Mouse (Mus musculus) forebrain, embryonic 11.5 days (tissue): ENCODE results near the gene Parvg. TPM values are rescaled to one million over a fixed set of nuclear protein-coding genes. Genes with fewer than 3 reads are reported as not detected.
"Not testable (repeated sequence)": the region's sequence is repeated elsewhere in the genome, so short reads cannot be mapped to it uniquely, and the experiment has no call there.

ENCODE experiments used
- ATAC-seq: fragments of 200-750 bp; cut with Nextera tagmentation; replicated peaks from 2 replicates; pipeline ENCODE4 v1.8.0; 2017; ENCODE audit warnings: moderate TSS enrichment; ENCODE audit not compliant: low FRiP score
- DNase-seq: peaks from one replicate; pipeline ENCODE4 v3.0.0-alpha.2; 2017; ENCODE audit warnings: low spot score
- H3K27ac ChIP-seq: fragments of 300-500 bp; sonication (generic); 2 replicates; pipeline ENCODE4 v1.5.1; 2014; ENCODE audit warnings: low read depth, low read length
- H3K27me3 ChIP-seq: fragments of 300-500 bp; sonication (generic); 2 replicates; pipeline ENCODE4 v1.6.1; 2014; ENCODE audit warnings: mild to moderate bottlenecking, low read length, mixed read lengths; ENCODE audit not compliant: control insufficient read depth, insufficient read depth
- H3K36me3 ChIP-seq: fragments of 300-500 bp; sonication (generic); 2 replicates; pipeline ENCODE4 v1.6.1; 2014; ENCODE audit warnings: mild to moderate bottlenecking, low read length, moderate library complexity, mixed read lengths; ENCODE audit not compliant: control insufficient read depth, insufficient read depth
- H3K4me1 ChIP-seq: fragments of 300-500 bp; sonication (generic); replicated peaks from 2 replicates; pipeline ENCODE4 v1.6.1; 2014; ENCODE audit warnings: low read length, mixed read lengths; ENCODE audit not compliant: control insufficient read depth, insufficient read depth
- H3K4me2 ChIP-seq: fragments of 300-500 bp; sonication (generic); 2 replicates; pipeline ENCODE4 v1.6.1; 2014; ENCODE audit warnings: low read depth, mild to moderate bottlenecking, low read length, moderate library complexity, mixed read lengths; ENCODE audit not compliant: severe bottlenecking
- H3K4me3 ChIP-seq: fragments of 300-500 bp; sonication (generic); 2 replicates; pipeline ENCODE4 v1.5.1; 2014; ENCODE audit warnings: low read depth, low read length
- H3K9ac ChIP-seq: fragments of 300-500 bp; sonication (generic); 2 replicates; pipeline ENCODE4 v1.6.1; 2014; ENCODE audit warnings: low read length
- H3K9me3 ChIP-seq: fragments of 300-500 bp; sonication (generic); 2 replicates; pipeline ENCODE4 v1.6.1; 2016; ENCODE audit warnings: low read length, mixed read lengths; ENCODE audit not compliant: control insufficient read depth
- WGBS: fragments of 180-500 bp; shearing (Covaris S2); extraction: QIAGEN DNeasy Blood & Tissue Kit; methylation state at CpG from one replicate; pipeline ENCODE4 v1.1.7; 2014; 5-methylcytosine and 5-hydroxymethylcytosine counted together
- polyA plus RNA-seq: library from polyadenylated mRNA; unstranded; fragments of >200 nt; fragmentation: Nextera tagmentation; extraction: Ambion mirVana; gene quantifications from 2 replicates; pipeline ENCODE4 v1.2.1, GENCODE M21; 2014

The Parvg gene
- polyA plus RNA-seq, 1 experiment from 2014 or later = 0.35 TPM

GRCm38 (mm10) chr15:84285453-84285852, 38.4 kb upstream of the Parvg start:
- no peaks in the 10 kb centered on the region for H3K27me3 ChIP-seq
- H3K9me3 ChIP-seq = no peaks in the 10 kb centered on the region
- DNase-seq (no peak), ATAC-seq (no peak)
- 81% methylated on average over 7 of the region's 7 CpGs for WGBS
- H3K4me1 ChIP-seq = no peaks in the 10 kb centered on the region
- no peak overlapping the region for H3K27ac ChIP-seq
- H3K9ac ChIP-seq = no peak overlapping the region
- H3K4me2 ChIP-seq = no peak overlapping the region
- H3K4me3 ChIP-seq = no peak overlapping the region
- H3K36me3 ChIP-seq = no peaks in the 10 kb centered on the region

- H3K9me3 ChIP-seq, ATAC-seq, H3K27me3 ChIP-seq, H3K4me3 ChIP-seq, H3K4me2 ChIP-seq, H3K27ac ChIP-seq, DNase-seq, H3K9ac ChIP-seq, H3K4me1 ChIP-seq, H3K36me3 ChIP-seq: not testable (repeated sequence)
- 79% methylated on average over 1 of the region's 1 CpGs for WGBS
These were observed 34.9 kb upstream of the Parvg start for GRCm38 (mm10) chr15:84288953-84289352.

- 91% methylated on average over 5 of the region's 5 CpGs for WGBS
- DNase-seq (no peak), ATAC-seq (no peak)
- Histone ChIP-seq H3K9ac (no peak overlapping the region), H3K4me2 (no peak overlapping the region), H3K27me3 (no peaks in the 10 kb centered on the region), H3K4me1 (no peaks in the 10 kb centered on the region), H3K27ac (no peak overlapping the region), H3K36me3 (no peaks in the 10 kb centered on the region), H3K4me3 (no peak overlapping the region), H3K9me3 (no peaks in the 10 kb centered on the region)
These were observed 32.7 kb upstream of the Parvg start for GRCm38 (mm10) chr15:84291097-84291496.

- 70% methylated on average over 12 of the region's 12 CpGs for WGBS
- H3K36me3 ChIP-seq = no peaks in the 10 kb centered on the region
- H3K4me3 ChIP-seq = no peak overlapping the region
- no peak overlapping the region for H3K9ac ChIP-seq
- no peak overlapping the region for H3K4me2 ChIP-seq
- H3K27me3 ChIP-seq = no peaks in the 10 kb centered on the region
- H3K27ac ChIP-seq = no peak overlapping the region
- DNase-seq (no peak), ATAC-seq (no peak)
- H3K4me1 ChIP-seq = peaks cover 2% of the 10 kb centered on the region; the same call in 1 of the 2 replicates
- H3K9me3 ChIP-seq = no peaks in the 10 kb centered on the region
These were observed 30.2 kb upstream of the Parvg start for GRCm38 (mm10) chr15:84293590-84293989.

- H3K9ac ChIP-seq = no peak overlapping the region
- H3K4me2 ChIP-seq = no peak overlapping the region
- H3K9me3 ChIP-seq = no peaks in the 10 kb centered on the region
- H3K27me3 ChIP-seq = no peaks in the 10 kb centered on the region
- H3K4me1 ChIP-seq = peaks cover 9% of the 10 kb centered on the region; the same call in 1 of the 2 replicates
- WGBS = 76% methylated on average over 8 of the region's 9 CpGs
- H3K27ac ChIP-seq = no peak overlapping the region
- no peaks in the 10 kb centered on the region for H3K36me3 ChIP-seq
- DNase-seq = no peak
- H3K4me3 ChIP-seq = no peak overlapping the region
- ATAC-seq = no peak
These were observed 29.4 kb upstream of the Parvg start for GRCm38 (mm10) chr15:84294391-84294790.

GRCm38 (mm10) chr15:84295225-84295624, 28.6 kb upstream of the Parvg start:
- Histone ChIP-seq H3K4me1 (peaks cover 18% of the 10 kb centered on the region), H3K27ac (no peak overlapping the region)
- 86% methylated on average over 10 of the region's 10 CpGs for WGBS

GRCm38 (mm10) chr15:84297454-84297853, 26.4 kb upstream of the Parvg start:
- no peak overlapping the region for H3K4me3 ChIP-seq
- no peak overlapping the region for H3K4me2 ChIP-seq
- no peaks in the 10 kb centered on the region for H3K27me3 ChIP-seq
- ATAC-seq (no peak), DNase-seq (no peak)
- WGBS = 74% methylated on average over 8 of the region's 8 CpGs
- H3K36me3 ChIP-seq = no peaks in the 10 kb centered on the region
- H3K4me1 ChIP-seq = peaks cover 40% of the 10 kb centered on the region
- H3K9ac ChIP-seq = no peak overlapping the region
- no peak overlapping the region for H3K27ac ChIP-seq
- H3K9me3 ChIP-seq = no peaks in the 10 kb centered on the region

More at GRCm38 (mm10) chr15:84295225-84295624, 28.6 kb upstream of the Parvg start:
- no peaks in the 10 kb centered on the region for H3K9me3 ChIP-seq
- H3K27me3 ChIP-seq = no peaks in the 10 kb centered on the region
- H3K9ac ChIP-seq = no peak overlapping the region
- no peak overlapping the region for H3K4me2 ChIP-seq
- no peaks in the 10 kb centered on the region for H3K36me3 ChIP-seq
- DNase-seq = no peak
- ATAC-seq = no peak
- no peak overlapping the region for H3K4me3 ChIP-seq

- peak overlapping the region; percentile 52; the same call in 1 of the 2 replicates for H3K27ac ChIP-seq
- H3K4me1 ChIP-seq = peaks cover 49% of the 10 kb centered on the region
- H3K4me3 ChIP-seq = no peak overlapping the region
- H3K36me3 ChIP-seq = no peaks in the 10 kb centered on the region
- H3K9me3 ChIP-seq = no peaks in the 10 kb centered on the region
- no peak overlapping the region for H3K4me2 ChIP-seq
- DNase-seq (peak; percentile 73), ATAC-seq (no peak)
- 34% methylated on average over 13 of the region's 13 CpGs for WGBS
- H3K9ac ChIP-seq = no peak overlapping the region
- no peaks in the 10 kb centered on the region for H3K27me3 ChIP-seq
These were observed 24.9 kb upstream of the Parvg start for GRCm38 (mm10) chr15:84298804-84299370.

GRCm38 (mm10) chr15:84299662-84300333, 24.0 kb upstream of the Parvg start:
- Histone ChIP-seq H3K27me3 (no peaks in the 10 kb centered on the region), H3K9me3 (no peaks in the 10 kb centered on the region), H3K36me3 (no peaks in the 10 kb centered on the region), H3K4me2 (peak overlapping the region; percentile 12), H3K4me3 (no peak overlapping the region), H3K9ac (peak overlapping the region; percentile 3; the same call in 1 of the 2 replicates), H3K4me1 (peaks cover 50% of the 10 kb centered on the region), H3K27ac (peak overlapping the region; percentile 52)
- ATAC-seq = peak; percentile 23
- 9% methylated on average over 9 of the region's 9 CpGs for WGBS
- peak; percentile 60 for DNase-seq
